Mouse (Mus musculus): Measurements from ENCODE around the gene Esr1. TPM values are rescaled to one million over a fixed set of nuclear protein-coding genes. Genes with fewer than 3 reads are reported as not detected.
A peak's percentile ranks its signal among the peaks of the same experiment; 100 is the strongest.

Esr1 gene
- polyA plus RNA-seq (2015; fragmentation: Nextera tagmentation; extraction: Ambion mirVana): 0.22 and 0.24 TPM in 2 replicates

DNA sequence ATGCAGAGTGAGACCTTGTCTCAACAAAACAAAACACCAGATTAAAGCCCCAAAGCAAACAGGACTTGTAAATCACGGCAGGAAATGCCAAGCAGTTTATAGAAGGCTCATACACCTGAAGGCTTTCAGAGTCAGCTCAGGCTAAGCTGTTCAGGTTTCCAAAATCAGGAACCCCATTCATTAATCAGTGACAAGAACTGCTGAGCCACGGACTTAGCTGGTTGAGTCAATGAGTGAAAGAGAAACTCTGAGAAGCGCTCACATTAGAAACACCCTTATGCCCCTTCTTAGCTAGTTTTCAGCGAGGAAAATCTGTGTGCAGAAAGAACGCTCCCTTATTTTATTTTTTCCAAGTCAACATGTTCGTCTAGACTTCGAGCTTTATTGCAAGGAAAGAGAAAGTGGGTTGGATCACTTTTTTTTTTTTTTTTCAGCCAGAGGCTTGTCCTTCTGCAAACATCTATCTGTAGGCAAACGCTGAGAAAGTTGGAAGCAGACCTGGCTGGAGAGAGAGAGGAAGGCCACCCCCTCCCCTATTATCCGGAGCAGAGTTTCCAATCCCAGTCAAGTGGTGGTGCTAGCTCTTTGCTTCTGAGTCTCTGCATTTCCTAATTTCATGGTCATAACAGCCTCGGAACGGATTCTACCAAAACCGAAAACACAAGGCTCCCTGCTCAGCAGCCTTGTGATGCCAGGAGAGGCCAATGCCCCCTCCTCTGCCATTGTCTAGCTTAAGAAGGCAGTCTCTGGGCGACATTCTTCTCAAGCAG lies at the start of gene Esr1:
Gene Esr1 (plus strand): TSS at position 208 of the 770 bp plus-strand sequence.
- H3K9ac ChIP-seq (replicated peaks; ENCODE audit: low read depth, low read length): no peak within 1 kb of the TSS
- no peaks in the 10 kb centered on the region for H3K9me3 ChIP-seq (ENCODE audit: control insufficient read depth, low read length)
- H3K36me3 ChIP-seq (ENCODE audit: control insufficient read depth, insufficient read depth): no peaks in the 10 kb centered on the region
- H3K27ac ChIP-seq (ENCODE audit: low read length): no peak within 1 kb of the TSS
- no peak within 1 kb of the TSS for H3K4me3 ChIP-seq (replicated peaks; ENCODE audit: low read length)
- WGBS: 46% methylated on average over 13 of the region's 13 CpGs
- H3K4me2 ChIP-seq (ENCODE audit: low read length): no peak within 1 kb of the TSS
- no peaks in the 10 kb centered on the region for H3K4me1 ChIP-seq (replicated peaks; ENCODE audit: control insufficient read depth, insufficient read depth, low read length)
- no peaks in the 10 kb centered on the region for H3K27me3 ChIP-seq (replicated peaks; ENCODE audit: control insufficient read depth, insufficient read depth, low read length)
- no peak for ATAC-seq

- H3K4me2 ChIP-seq (ENCODE audit: low read length): no peak overlapping the region
- H3K9ac ChIP-seq (replicated peaks; ENCODE audit: low read depth, low read length): no peak overlapping the region
- no peak overlapping the region for H3K27ac ChIP-seq (ENCODE audit: low read length)
- ATAC-seq: no peak
- no peaks in the 10 kb centered on the region for H3K9me3 ChIP-seq (ENCODE audit: control insufficient read depth, low read length)
- H3K27me3 ChIP-seq (replicated peaks; ENCODE audit: control insufficient read depth, insufficient read depth, low read length): no peaks in the 10 kb centered on the region
- WGBS: 91% methylated on average over 1 of the region's 1 CpGs
- H3K36me3 ChIP-seq (ENCODE audit: control insufficient read depth, insufficient read depth): no peaks in the 10 kb centered on the region
- no peaks in the 10 kb centered on the region for H3K4me1 ChIP-seq (replicated peaks; ENCODE audit: control insufficient read depth, insufficient read depth, low read length)
- no peak overlapping the region for H3K4me3 ChIP-seq (replicated peaks; ENCODE audit: low read length)
These were observed 46.2 kb upstream of the Esr1 start for GRCm38 (mm10) chr10:4565148-4565547.

GRCm38 (mm10) chr10:4570778-4571177 lies 40.6 kb upstream of the Esr1 start:
- H3K27me3 ChIP-seq (replicated peaks; ENCODE audit: control insufficient read depth, insufficient read depth, low read length): no peaks in the 10 kb centered on the region
- H3K27ac ChIP-seq (ENCODE audit: low read length): no peak overlapping the region
- no peak overlapping the region for H3K9ac ChIP-seq (replicated peaks; ENCODE audit: low read depth, low read length)
- no peak overlapping the region for H3K4me3 ChIP-seq (replicated peaks; ENCODE audit: low read length)
- WGBS: 69% methylated on average over 4 of the region's 4 CpGs
- no peaks in the 10 kb centered on the region for H3K9me3 ChIP-seq (ENCODE audit: control insufficient read depth, low read length)
- ATAC-seq: peak; percentile 38
- no peak overlapping the region for H3K4me2 ChIP-seq (ENCODE audit: low read length)
- H3K36me3 ChIP-seq (ENCODE audit: control insufficient read depth, insufficient read depth): no peaks in the 10 kb centered on the region
- no peaks in the 10 kb centered on the region; the same call in 1 of the 2 replicates for H3K4me1 ChIP-seq (replicated peaks; ENCODE audit: control insufficient read depth, insufficient read depth, low read length)

- 55% methylated on average over 4 of the region's 4 CpGs for WGBS
- Histone ChIP-seq H3K36me3 (ENCODE audit: control insufficient read depth, insufficient read depth) (no peaks in the 10 kb centered on the region), H3K4me3 (replicated peaks; ENCODE audit: low read length) (no peak overlapping the region), H3K4me2 (ENCODE audit: low read length) (no peak overlapping the region), H3K9me3 (ENCODE audit: control insufficient read depth, low read length) (no peaks in the 10 kb centered on the region), H3K27me3 (replicated peaks; ENCODE audit: control insufficient read depth, insufficient read depth, low read length) (no peaks in the 10 kb centered on the region), H3K4me1 (replicated peaks; ENCODE audit: control insufficient read depth, insufficient read depth, low read length) (no peaks in the 10 kb centered on the region; the same call in 1 of the 2 replicates), H3K9ac (replicated peaks; ENCODE audit: low read depth, low read length) (no peak overlapping the region), H3K27ac (ENCODE audit: low read length) (no peak overlapping the region; the same call in 1 of the 2 replicates)
- peak; percentile 72 for ATAC-seq
These were observed 40.1 kb upstream of the Esr1 start for GRCm38 (mm10) chr10:4571304-4571703.

DNA sequence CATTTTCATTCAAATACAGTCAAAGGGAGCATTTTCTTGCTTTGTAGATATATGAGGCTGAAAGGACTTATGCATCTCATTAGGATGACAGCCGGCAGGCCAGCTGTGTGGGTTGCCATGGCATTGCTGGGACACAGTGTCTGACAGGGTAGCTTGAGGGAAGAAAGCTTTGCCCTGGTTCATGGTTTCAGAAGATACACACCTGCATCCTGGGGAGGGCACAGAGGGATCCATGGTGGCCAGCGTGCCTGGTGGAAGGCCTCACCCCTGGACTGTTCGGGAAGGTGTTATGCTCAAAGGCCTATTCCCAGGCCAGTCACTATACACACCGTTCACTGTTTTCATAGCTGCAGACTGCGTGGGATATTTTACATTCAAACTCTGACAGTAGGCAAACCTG lies 29.5 kb upstream of the Esr1 start:
- peaks cover 3% of the 10 kb centered on the region; the same call in 1 of the 2 replicates for H3K4me1 ChIP-seq (replicated peaks; ENCODE audit: control insufficient read depth, insufficient read depth, low read length)
- H3K36me3 ChIP-seq (ENCODE audit: control insufficient read depth, insufficient read depth): no peaks in the 10 kb centered on the region
- H3K4me3 ChIP-seq (replicated peaks; ENCODE audit: low read length): no peak overlapping the region
- H3K9ac ChIP-seq (replicated peaks; ENCODE audit: low read depth, low read length): no peak overlapping the region
- no peaks in the 10 kb centered on the region for H3K9me3 ChIP-seq (ENCODE audit: control insufficient read depth, low read length)
- ATAC-seq: peak; percentile 88
- no peaks in the 10 kb centered on the region for H3K27me3 ChIP-seq (replicated peaks; ENCODE audit: control insufficient read depth, insufficient read depth, low read length)
- 74% methylated on average over 5 of the region's 5 CpGs for WGBS
- no peak overlapping the region for H3K27ac ChIP-seq (ENCODE audit: low read length)
- H3K4me2 ChIP-seq (ENCODE audit: low read length): no peak overlapping the region

GRCm38 (mm10) chr10:4586691-4587090 lies 24.7 kb upstream of the Esr1 start:
- Histone ChIP-seq H3K9ac (replicated peaks; ENCODE audit: low read depth, low read length) (no peak overlapping the region), H3K4me1 (replicated peaks; ENCODE audit: control insufficient read depth, insufficient read depth, low read length) (peaks cover 3% of the 10 kb centered on the region; the same call in 1 of the 2 replicates), H3K36me3 (ENCODE audit: control insufficient read depth, insufficient read depth) (no peaks in the 10 kb centered on the region), H3K27me3 (replicated peaks; ENCODE audit: control insufficient read depth, insufficient read depth, low read length) (no peaks in the 10 kb centered on the region), H3K4me2 (ENCODE audit: low read length) (no peak overlapping the region), H3K9me3 (ENCODE audit: control insufficient read depth, low read length) (no peaks in the 10 kb centered on the region), H3K4me3 (replicated peaks; ENCODE audit: low read length) (no peak overlapping the region), H3K27ac (ENCODE audit: low read length) (no peak overlapping the region)
- 89% methylated on average over 6 of the region's 6 CpGs for WGBS
- no peak for ATAC-seq

DNA sequence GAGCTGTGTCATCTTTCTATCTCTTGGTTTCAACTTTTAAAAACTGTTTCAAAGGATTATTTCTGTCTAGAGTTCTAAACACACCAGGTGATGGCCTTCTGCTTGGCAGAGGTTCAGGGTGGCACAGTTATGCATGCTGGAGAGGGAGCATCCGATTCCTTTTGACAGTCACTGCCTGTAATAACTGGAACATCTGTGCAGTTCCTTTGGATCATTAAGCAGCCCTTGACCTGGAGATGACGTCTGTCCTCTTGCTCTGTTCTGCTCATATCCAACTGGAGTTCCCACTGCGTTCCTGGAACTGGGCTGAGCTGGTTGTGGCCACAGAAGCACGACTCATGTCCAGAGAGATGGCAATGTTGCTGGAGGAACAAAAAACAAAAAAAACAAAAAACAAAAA lies 21.8 kb upstream of the Esr1 start:
- no peak overlapping the region for H3K4me3 ChIP-seq (replicated peaks; ENCODE audit: low read length)
- ATAC-seq: no peak
- WGBS: 80% methylated on average over 4 of the region's 4 CpGs
- H3K9me3 ChIP-seq (ENCODE audit: control insufficient read depth, low read length): no peaks in the 10 kb centered on the region
- H3K27me3 ChIP-seq (replicated peaks; ENCODE audit: control insufficient read depth, insufficient read depth, low read length): no peaks in the 10 kb centered on the region
- H3K4me1 ChIP-seq (replicated peaks; ENCODE audit: control insufficient read depth, insufficient read depth, low read length): no peaks in the 10 kb centered on the region
- no peak overlapping the region for H3K9ac ChIP-seq (replicated peaks; ENCODE audit: low read depth, low read length)
- H3K36me3 ChIP-seq (ENCODE audit: control insufficient read depth, insufficient read depth): no peaks in the 10 kb centered on the region
- H3K4me2 ChIP-seq (ENCODE audit: low read length): no peak overlapping the region
- no peak overlapping the region for H3K27ac ChIP-seq (ENCODE audit: low read length)

- Histone ChIP-seq H3K27me3 (replicated peaks; ENCODE audit: control insufficient read depth, insufficient read depth, low read length) (no peaks in the 10 kb centered on the region), H3K4me2 (ENCODE audit: low read length) (no peak overlapping the region), H3K36me3 (ENCODE audit: control insufficient read depth, insufficient read depth) (no peaks in the 10 kb centered on the region), H3K9me3 (ENCODE audit: control insufficient read depth, low read length) (no peaks in the 10 kb centered on the region), H3K27ac (ENCODE audit: low read length) (no peak overlapping the region), H3K4me3 (replicated peaks; ENCODE audit: low read length) (no peak overlapping the region), H3K4me1 (replicated peaks; ENCODE audit: control insufficient read depth, insufficient read depth, low read length) (no peaks in the 10 kb centered on the region), H3K9ac (replicated peaks; ENCODE audit: low read depth, low read length) (no peak overlapping the region)
- 87% methylated on average over 8 of the region's 8 CpGs for WGBS
- ATAC-seq: no peak
These were observed 20.4 kb upstream of the Esr1 start for GRCm38 (mm10) chr10:4590956-4591355.

DNA sequence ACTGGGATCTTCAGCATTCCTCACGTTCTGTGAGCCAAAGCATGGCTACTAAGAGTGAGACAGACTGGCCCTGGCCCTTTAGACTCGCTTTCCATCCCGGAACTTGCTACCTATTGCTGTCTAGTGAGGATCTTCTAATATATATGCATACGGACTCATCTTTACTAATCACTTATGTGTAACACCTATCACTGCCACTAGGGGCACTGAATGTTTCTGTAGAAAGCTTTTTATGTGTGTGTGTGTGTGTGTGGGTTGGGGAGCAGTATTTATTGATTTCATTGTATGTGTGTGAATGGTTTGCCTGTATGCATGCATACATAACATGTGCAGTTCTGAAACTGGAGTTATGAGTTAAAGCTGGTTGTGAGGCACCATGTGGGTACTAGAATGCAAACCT lies 17.6 kb upstream of the Esr1 start:
- no peak overlapping the region for H3K4me3 ChIP-seq (replicated peaks; ENCODE audit: low read length)
- WGBS: 68% methylated on average over 4 of the region's 4 CpGs
- H3K27ac ChIP-seq (ENCODE audit: low read length): no peak overlapping the region
- no peak for ATAC-seq
- H3K36me3 ChIP-seq (ENCODE audit: control insufficient read depth, insufficient read depth): no peaks in the 10 kb centered on the region
- H3K4me1 ChIP-seq (replicated peaks; ENCODE audit: control insufficient read depth, insufficient read depth, low read length): no peaks in the 10 kb centered on the region
- H3K9ac ChIP-seq (replicated peaks; ENCODE audit: low read depth, low read length): no peak overlapping the region
- no peaks in the 10 kb centered on the region for H3K27me3 ChIP-seq (replicated peaks; ENCODE audit: control insufficient read depth, insufficient read depth, low read length)
- no peaks in the 10 kb centered on the region for H3K9me3 ChIP-seq (ENCODE audit: control insufficient read depth, low read length)
- no peak overlapping the region for H3K4me2 ChIP-seq (ENCODE audit: low read length)

Measured in forebrain, embryonic 16.5 days (tissue).